Mouse (Mus musculus) spleen, adult 2 months (tissue): ENCODE results near the gene Usp2.

Experiments used
- CTCF ChIP-seq: fragments of 200-500 bp; IDR thresholded peaks from 2 replicates; pipeline ENCODE4 v1.5.1; 2011; ENCODE audit warnings: mild to moderate bottlenecking, inconsistent platforms; ENCODE audit not compliant: insufficient read depth, insufficient read length, insufficient replicate concordance; ENCODE audit errors: extremely low read depth
- POLR2A ChIP-seq: fragments of 200-500 bp; IDR thresholded peaks from 2 replicates; pipeline ENCODE4 v1.6.1; 2011; ENCODE audit warnings: low read depth, low read length, inconsistent platforms

- TF ChIP-seq CTCF (no peak), POLR2A (no peak)
Measured at GRCm38 (mm10) chr9:44072599-44072915, 5.7 kb downstream of the Usp2 start.
